Mouse (Mus musculus): ENCODE measurements at regions not wholly inside any gene's neighbourhood (a gene's known extent, or its start where the extent isn't known, plus 50 kb on each side); places are given as distances from the start of the nearest gene placed in this dataset.
"Not testable (repeated sequence)": the region's sequence is repeated elsewhere in the genome, so short reads cannot be mapped to it uniquely, and the experiment has no call there.

DNA sequence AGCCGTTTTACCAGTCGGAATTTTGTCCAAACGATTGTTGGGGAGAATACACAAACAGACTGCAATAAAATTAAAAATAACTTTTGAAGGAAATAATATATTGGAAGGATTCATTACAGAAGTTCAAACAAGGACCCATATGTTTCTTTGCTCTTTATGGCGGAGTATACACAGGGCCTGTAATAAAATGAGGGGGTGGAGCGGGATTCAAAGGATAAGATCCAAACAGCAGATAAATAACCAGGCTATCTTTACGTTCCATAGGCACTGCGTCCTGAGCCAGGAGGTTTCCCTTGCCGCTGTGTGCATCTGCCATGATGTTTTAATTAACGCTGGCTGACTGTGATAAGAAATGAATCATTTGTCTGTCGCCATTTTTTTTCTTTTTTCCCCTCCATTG, 490.6 kb upstream of the Sall1 start:
- DNase-seq: no peak

DNA sequence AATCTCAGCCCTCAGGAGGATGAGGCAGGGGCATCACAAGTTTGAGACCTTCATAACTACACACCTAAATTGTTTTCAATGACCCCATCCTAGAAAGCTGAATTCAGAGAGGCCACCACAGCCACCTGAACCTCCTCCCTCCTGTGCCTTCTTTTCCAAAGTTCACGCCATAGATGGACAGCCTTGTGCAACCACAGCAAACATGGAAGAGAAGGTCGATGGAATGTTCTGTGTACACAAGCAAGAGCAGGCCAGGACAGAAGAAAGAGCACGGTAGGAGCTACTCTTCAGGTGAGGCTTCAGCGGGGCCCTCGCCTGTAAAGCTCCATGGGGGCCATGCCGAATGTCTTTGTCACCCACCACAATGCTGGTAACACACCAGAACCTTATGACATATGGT, 481.1 kb upstream of the Sall1 start:
- no peak for DNase-seq

DNA sequence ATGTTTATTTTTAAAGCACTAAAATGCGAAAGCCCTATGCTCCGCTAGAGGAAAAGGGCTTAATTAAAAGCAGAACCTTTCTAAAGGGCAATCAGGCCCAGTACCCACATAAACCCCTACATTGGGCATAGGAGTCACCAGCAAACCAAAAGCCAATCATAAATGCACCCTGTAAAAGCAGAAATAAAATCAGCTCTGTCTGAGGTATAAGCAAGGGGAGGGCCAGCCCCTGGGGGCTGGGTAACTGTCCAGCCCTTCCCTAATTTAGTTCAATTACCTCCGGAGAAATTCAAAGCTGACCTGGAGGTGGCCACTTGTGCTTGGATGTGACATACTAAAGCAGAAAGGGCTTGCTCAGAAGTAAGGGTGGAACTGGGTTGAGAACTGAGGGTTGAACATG, 479.4 kb upstream of the Sall1 start:
- no peak for DNase-seq

DNA sequence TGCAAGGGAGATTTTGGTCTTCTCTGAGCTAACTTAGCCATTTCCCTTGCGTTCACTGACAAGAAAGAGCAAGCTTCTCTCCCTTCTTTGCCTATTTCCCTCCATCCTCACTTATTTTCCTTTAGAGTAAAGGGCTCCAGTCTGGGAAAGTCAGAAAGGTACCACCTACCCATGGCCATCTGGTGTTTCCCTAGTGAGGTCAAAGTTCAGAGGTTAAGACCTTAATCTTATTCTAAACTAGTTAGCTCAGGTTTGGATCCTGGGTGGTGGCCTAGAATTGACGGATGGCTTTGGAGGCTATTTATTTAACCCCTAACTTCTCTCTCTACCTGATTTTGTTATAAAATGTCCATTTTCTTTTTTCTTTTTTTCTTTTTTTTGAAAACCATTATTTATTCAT, 472.6 kb upstream of the Sall1 start:
- no peak for DNase-seq

DNA sequence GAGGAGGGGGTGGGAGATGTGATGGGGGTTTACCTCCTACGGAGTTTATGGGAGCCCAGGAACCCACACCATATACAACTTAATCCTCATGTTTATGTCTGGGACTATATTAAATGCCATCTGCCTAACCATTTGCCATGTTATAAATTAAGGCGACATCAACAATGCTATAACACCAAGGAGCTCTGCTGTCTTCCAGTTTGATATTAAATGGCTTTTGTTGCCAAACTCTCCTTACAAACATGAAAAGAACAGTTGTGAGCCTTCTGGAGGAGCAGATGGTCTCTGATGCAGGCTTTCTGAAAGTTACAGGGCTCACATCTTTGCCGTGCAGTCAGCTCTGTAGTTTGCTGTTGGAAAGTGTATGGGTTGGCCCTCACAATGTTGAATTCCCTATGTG, 470.3 kb upstream of the Sall1 start:
- no peak for DNase-seq

DNA sequence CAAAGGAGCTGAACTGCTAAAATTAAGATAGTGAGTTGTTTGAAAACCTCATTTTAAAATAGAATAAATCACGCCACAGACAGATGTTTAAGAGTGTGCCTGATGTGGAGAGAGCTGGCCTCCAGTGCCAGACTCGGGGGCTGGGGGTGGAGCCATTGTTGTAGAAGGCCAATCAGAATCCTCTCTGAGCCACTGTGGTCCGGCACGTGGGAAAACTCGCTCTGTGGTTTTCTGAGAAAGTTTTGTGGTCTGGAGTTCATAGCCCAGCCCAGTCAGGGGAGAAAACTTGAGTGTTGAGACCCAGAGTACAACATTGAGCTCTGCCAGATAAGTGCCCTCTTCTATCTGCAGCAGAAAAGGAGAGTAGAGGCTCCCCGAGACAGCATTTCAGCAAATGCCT, 463.7 kb upstream of the Sall1 start:
- no peak for DNase-seq

DNA sequence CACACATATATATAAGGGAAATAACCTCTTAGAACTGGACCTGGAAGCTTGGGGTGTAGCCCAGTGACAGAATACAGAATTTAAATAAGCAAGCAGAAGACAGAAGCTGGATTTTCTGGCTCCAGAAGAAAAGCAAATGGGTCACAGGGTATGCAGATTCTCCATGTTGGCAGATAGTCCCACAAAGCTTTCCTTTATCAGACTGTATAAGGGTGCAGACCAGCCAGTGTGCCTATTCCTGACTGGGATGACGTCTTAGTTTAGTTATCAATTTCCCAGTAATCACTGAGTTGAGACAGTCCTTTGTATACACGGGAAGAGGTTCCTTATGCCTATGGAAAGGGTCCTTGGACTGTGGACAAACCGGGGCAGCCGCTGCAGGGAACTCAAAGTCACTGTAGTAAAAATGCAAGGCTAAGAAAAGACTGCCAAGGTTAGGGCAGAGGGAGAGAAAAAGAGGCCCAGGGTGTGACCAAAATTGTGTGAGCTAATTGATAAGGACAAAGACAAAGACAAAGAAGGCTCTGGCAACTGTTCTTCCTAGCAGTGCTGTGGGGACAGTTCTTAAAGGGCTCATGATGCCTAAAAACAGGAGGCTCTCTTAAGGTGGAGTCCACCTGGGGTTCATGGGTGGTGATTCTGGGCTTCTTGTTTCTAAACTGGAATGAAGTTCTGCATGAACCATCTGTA, 459.7 kb upstream of the Sall1 start:
- no peak for DNase-seq

DNA sequence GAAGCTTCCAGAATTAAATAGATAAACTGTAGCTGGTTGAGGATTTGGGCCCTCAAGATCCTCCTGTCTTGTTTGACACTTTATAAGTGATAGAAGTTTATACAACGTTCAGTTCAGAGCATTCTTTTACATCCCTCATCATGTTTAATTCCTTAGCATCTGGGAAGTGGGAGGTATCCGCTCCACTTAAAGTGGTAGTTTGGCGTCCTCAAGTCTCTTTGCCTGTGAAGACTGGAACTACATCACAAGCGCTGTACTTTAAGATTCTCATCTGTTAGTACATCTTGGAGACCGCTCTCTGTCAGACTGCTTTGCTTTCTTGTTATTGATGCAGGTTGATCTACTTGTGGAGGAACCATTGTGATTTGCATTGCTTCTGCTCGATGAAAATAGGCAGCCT, 459.1 kb upstream of the Sall1 start:
- DNase-seq: no peak

DNA sequence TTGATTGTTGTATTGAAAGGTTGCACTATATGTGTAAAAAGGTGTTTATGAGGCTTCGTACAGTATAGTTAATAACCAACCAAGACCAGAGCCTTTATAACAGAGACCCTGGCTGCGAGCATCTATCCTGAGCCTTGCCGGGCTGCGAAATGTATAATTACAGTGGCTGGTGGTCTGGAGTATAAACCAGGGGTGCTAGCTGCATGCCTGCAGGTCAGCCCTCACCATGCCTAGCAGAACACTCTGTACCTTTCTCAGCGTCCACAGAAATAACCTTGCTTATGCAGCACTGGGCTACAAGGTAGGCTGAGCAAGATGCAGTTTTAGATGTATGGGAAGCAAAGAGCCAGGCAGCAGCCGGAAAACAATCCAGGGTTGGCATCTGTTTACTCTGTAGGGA, 457.8 kb upstream of the Sall1 start:
- DNase-seq: no peak

DNA sequence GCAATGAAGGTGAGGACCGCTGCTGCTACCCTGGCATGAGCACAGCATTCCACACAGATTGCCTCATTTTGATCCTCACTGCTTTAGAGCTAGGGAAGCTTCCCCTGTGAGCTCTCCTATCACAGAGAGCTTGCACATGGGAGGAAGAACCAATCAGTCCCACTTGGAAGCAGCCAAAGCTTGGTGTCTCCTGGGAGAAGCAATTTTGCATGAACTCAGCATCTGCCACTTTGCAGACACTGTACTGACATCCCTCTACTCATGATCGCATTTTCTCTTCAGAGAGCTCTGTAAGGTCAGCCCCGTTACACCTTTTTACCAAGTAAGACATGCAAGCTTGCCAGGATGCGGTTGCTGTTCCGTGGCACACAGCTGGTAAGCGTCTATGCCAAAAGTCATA, 455.9 kb upstream of the Sall1 start:
- DNase-seq: no peak

DNA sequence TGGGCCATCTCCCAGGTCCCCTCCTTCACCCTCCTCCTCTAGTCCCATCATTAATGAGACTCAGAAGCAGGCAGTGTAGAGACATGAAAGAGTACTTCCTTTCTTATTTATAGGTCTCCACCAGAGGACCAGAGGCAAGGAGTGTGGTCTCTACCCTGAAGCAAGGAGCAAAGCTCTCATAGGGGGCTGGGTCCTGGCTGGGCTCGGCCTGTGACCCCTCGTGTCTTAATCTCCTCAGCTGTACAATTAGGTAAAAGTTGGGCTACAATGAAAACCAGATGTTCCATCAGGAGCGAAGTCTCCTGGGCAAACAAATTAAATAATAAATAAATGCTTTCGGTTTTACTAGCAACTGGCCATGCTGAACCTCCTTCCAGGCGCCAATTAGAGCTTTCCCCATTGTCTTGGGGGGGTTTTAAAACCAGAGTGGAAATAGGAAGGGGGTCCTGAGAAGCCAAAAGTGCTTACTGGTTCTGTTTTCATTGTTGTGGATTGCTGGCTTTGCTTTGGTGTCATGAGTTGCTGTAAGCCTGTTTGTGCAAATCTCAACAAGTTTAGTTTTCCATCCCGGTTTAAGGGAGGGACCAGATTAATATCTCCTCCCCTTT, 454.2 kb upstream of the Sall1 start:
- no peak for DNase-seq

DNA sequence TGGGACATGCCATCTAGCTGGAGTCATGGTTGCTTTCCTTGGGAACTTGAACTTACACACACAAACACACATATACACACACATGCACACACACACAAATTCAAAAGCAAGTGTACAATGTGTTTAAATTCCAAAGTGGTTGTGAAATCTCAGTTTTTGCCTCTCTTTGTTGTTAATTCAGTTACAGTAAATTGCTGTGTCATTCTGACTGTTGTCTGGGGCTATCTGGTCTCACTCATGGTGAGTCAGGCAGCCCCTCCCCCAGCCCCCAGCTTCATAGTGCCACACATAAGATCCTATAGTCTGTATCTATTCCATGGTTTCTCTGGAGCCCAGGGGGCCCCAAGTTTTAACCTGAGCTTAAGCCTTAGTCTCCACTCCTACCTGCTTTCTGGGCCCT, 448.4 kb upstream of the Sall1 start:
- peak in 1 of 2 experiments; percentile 19 for DNase-seq

DNA sequence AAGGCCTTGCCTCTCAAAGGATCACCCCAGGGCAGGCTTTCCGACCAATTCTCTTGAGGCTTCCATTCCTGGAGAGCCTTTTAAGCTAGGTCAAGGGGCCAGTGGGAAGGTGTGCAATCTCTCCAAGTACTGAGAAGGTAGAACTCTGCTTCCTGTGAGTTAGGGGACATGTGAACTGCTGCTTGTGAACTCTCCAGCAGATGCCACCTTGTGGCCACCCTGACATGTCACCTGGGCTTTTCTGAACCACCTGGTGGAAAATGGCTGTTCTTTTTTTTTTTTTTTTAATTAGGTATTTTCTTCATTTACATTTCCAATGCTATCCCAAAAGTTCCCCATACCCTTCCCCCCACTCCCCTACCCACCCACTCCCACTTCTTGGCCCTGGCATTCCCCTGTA, 438.5 kb upstream of the Sall1 start:
- DNase-seq: not testable (repeated sequence)

DNA sequence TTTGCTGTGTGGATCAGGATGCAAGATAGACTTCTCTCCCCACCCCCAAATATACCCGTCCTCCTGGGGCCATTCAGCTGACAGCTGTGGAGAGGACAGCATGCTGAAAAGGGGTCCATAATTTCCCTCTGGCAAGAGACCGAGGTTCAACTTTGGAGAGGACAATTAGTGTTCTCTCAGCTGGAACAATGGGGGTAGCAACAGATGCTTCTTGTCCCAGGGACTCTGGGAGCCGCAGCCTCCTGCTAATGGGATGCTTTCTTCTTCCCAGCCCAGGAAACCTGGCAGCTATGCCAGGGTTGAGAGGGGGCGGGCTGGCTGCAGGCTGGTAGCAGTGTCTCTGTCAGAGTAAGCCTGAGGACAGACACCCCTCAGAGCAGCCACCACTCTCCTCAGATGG, 433.0 kb upstream of the Sall1 start:
- DNase-seq: no peak

DNA sequence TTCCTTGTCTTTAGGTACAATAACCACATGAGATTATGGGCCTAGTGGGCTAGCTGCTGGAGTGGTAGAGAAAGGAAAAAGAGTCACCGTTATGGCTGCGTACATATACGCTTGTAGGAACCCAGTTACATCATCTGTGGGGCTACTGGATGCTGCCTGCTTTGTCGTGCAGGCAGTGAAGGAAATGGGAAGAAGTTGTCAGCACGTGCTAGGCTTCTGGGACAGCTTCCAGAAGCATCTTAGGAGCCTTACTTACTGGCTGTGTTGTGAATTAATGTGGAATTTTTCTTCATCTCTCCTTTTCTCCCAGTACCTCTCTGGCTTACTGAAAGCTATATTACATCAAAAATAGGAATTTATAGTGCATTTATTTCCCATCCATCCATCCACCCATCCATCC, 427.2 kb upstream of the Sall1 start:
- no peak for DNase-seq

DNA sequence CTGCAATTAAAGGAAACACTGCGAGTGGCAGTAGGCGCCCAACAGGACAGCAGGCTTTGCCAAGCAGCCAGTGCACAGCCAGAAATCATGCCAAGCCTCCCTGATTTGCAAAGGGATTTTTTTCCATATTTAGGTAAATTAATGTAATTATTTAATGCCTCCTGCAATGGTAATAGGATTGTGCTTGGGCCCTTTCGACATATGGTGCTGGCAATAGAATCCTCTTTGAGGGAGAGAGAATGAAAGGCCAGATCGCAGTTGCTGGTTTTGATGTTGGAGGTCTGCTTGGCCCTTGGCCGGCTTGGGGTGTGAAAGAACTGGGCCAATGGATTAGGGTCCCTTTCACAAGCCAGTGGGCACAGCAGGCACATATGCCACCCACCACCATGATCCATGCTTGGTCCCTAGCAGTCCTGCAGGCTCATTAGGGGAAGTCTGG, 424.8 kb upstream of the Sall1 start:
- DNase-seq: no peak

DNA sequence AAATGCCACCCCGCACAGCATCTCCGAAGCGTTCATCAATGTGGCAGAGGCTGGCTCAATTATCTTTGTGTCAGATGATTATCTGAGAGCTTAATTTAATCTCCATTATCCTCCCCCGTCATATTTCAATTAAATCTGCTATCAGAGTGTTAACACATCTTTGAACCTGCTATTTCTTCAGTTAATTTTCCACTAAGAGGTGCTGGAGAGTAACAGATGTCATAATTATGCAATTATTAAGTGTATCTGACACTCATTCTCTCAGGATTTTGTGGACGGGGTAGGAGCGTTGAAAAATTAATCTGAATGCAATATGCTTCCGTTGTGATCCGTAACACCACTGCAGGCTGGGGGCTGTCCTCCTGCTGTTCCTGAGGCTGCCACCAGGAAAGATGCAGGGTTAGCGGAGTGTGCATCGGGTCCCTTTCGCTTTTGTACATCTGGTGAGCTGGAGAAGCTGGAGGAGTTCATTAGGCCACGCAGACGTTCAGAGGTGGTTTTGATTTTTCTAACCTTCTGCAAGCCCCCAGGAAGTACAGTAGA, 421.3 kb upstream of the Sall1 start:
- DNase-seq: no peak

DNA sequence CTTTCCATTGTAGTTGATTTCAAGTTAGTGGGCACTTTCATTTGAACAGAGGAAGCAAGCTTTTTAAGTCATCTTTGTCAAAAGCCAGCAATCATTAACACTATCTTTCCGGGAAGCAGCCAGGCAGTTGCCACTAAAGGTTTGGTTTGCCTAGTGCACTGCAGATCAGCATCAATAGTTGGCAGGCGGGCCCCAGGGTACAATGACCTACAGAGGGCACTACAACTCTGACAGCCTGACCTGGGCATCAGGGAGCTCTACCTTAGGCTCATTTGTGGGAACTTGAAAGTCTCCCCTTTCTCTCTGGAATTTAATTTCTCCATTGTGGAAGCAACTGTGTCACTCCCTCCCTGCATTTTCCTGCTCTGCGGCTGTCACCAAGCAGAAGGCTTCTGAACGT, 412.6 kb upstream of the Sall1 start:
- peak in 1 of 2 experiments; percentile 5 for DNase-seq

DNA sequence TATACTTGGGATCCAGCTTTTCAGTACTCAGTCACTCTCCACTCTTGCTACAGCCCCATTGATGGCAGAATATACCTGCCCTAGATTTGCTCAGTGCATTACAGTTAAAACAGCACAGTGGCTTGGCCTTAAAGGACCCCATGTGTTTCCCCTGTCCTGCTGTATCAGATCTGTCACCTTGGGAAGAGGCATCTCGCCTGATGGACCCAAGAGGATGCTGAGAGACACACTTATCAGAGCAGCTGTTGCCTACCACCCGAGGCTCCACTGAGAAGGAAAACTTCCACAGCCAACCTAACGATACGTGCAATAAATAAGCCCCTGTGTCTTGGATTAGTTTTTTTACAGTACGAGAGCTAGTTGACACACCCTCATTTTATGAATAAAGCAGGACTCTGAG, 411.8 kb upstream of the Sall1 start:
- DNase-seq: no peak

DNA sequence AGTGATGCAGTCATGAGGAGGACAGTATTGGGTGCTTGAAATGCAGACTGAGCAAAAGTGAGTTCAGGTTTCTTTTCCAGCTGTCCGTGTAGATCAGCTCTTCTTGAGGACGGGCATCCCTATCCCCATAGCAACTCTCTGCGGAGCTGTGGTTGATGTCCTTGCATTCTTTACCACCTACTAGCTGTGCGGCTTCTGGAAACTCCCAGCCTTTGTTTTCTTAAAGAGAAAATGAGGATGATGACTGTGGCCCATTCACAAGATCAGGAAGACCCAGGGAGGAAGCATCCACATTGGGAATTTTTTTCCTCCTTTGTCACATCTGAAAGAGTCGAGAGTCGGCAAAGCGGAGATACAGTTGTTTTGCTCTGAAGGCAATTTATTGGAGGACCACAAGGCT, 410.2 kb upstream of the Sall1 start:
- DNase-seq: no peak

DNA sequence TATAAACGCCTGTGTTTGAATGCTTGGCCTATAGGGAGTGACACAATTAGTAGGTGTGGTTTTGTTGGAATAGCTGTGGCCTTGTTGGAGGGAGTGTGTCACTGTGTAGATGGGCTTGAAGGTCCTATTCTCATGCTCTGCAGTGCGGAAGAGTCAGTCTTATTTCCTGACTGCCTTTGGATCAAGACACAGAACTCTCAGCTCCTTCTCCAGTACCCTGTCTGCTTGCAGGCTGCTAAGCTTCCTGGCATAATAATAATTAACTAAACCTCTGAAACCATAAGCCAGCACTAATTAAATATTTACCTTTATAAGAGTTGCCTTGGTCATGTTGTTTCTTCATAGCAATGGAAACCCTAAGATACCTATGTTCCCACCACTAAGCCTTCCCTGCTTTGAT, 409.8 kb upstream of the Sall1 start:
- DNase-seq: no peak

DNA sequence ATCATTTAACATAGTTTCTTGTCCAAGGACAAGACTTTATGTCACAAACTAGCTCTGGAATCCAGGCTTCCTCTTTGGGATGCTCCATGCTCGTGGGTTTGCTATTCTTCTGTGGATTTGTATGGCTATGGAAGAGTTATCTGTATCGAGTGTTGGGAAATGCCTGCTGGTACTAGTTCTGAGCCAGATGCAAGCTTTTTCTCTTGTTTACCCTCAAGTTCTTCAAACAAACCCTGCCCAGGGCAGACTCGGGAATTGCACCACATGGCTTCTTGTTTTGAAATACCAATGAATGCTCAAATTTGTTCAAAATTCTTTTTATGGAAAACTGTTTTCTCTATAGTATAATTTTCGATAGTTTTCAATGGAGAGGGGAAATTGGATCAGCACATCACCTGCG, 400.5 kb upstream of the Sall1 start:
- DNase-seq: no peak

DNA sequence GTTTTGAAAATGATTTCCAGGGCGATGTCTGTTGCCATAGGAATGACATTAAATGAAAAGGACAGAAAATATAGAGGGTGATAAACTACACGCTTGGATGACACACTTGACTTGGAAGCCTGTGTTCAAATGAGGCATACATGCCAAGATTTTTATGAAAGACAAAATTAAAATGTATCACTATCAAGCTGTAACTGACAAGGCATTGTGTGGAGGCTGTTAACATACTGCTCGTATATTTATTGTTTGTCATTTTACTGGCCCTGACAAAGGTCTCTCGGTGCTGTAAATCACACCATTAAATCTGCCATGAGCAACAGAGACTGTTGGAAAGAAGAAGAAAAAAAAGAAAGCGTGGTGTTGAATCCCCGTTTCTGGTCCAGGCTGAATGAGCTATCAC, 395.3 kb upstream of the Sall1 start:
- no peak for DNase-seq

DNA sequence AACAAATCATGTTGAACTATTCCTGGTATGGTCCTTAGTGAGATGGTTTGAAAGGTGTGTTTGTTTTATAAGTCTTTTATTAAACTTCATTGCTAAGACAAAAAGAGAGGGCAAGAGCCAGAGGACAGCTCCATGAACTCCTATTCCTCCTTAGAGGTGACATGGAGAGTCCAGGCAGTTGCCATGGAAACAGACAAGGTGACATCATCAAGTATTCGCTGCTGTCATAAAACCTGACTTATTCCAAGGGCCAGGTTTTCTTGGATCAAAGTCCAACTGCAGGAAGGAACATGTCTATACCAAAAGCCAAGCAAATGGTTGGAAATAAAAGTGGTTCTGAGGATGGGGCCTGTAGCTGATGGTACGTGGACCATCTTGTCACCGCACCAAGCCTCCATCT, 383.0 kb upstream of the Sall1 start:
- no peak for DNase-seq
